Mouse (Mus musculus) erythroblast, embryonic 14.5 days (primary cell): Measurements from ENCODE around the gene Vamp2.

Experiments used
- GATA1 ChIP-seq: IDR thresholded peaks from 2 replicates; pipeline ENCODE4 v1.6.1; 2012; ENCODE audit warnings: low read length, inconsistent platforms, mixed read lengths
- TAL1 ChIP-seq: IDR thresholded peaks from 3 replicates; pipeline ENCODE4 v1.6.1; 2012; ENCODE audit warnings: low read length, inconsistent platforms, mixed read lengths

- TF ChIP-seq GATA1 (no peak), TAL1 (no peak)
Measured at GRCm38 (mm10) chr11:69072234-69072633, 16.1 kb upstream of the Vamp2 start.
